Mouse (Mus musculus) liver, postnatal 0 days (tissue): ENCODE measurements around the gene Olfr1153.

Source experiments
- CTCF ChIP-seq: sonication (generic); IDR thresholded peaks from 2 replicates; pipeline ENCODE4 v1.5.1; 2016; ENCODE audit warnings: antibody characterized with exemption, low read depth
- EP300 ChIP-seq: IDR thresholded peaks from 2 replicates; pipeline ENCODE4 v1.6.1; 2016; ENCODE audit warnings: antibody characterized with exemption, low read depth, mild to moderate bottlenecking

DNA sequence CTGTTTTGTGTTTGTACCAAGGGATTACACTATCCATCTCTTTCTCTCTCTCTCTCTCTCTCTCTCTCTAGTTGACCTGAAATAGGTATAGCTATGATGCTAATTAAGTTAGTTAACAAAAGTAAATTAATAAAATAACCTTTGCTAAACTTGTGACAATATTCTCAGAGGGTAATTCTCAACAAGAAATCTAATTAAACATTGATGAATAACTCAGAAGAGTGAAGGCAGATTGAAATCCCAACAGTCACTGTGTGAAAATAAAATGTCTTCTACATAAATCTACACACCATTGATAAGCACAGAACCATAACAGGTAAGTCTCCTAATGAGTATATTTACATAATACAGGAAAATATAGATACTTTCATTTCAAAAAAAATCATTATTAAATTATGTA lies 28.6 kb upstream of the Olfr1153 start, which contains the start of gene Olfr1152:
- TF ChIP-seq CTCF = no peak
- no peak for TF ChIP-seq EP300
